Mouse (Mus musculus): ENCODE measurements around the gene Elovl7.

Elovl7 gene

GRCm38 (mm10) chr13:108302957-108303675 is 88.9 kb downstream of the Elovl7 start:
- DNase-seq (ENCODE audit: low spot score): no peak

- DNase-seq (ENCODE audit: low spot score): no peak
Measured at GRCm38 (mm10) chr13:108303841-108304240, 89.6 kb downstream of the Elovl7 start.

- no peak for DNase-seq (ENCODE audit: low spot score)
Measured at GRCm38 (mm10) chr13:108304680-108305079, 90.5 kb downstream of the Elovl7 start.

GRCm38 (mm10) chr13:108315702-108316486 is 101.7 kb downstream of the Elovl7 start, which contains the start of gene Depdc1b:
TSS of gene Depdc1b (plus strand) at chr13:108316332.
- DNase-seq (ENCODE audit: low spot score): peak; percentile 89

GRCm38 (mm10) chr13:108316487-108316903 is 102.3 kb downstream of the Elovl7 start:
- DNase-seq (ENCODE audit: low spot score): no peak

- no peak for DNase-seq (ENCODE audit: low spot score)
Measured at GRCm38 (mm10) chr13:108317414-108317813, 103.2 kb downstream of the Elovl7 start.

GRCm38 (mm10) chr13:108319028-108319427 is 104.8 kb downstream of the Elovl7 start:
- no peak for DNase-seq (ENCODE audit: low spot score)

- DNase-seq (ENCODE audit: low spot score): no peak
Measured at GRCm38 (mm10) chr13:108320216-108320615, 106.0 kb downstream of the Elovl7 start.

- no peak for DNase-seq (ENCODE audit: low spot score)
Measured at GRCm38 (mm10) chr13:108322466-108322865, 108.3 kb downstream of the Elovl7 start.

- no peak for DNase-seq (ENCODE audit: low spot score)
Measured at GRCm38 (mm10) chr13:108323317-108323716, 109.1 kb downstream of the Elovl7 start.

GRCm38 (mm10) chr13:108323866-108324829 is 109.9 kb downstream of the Elovl7 start:
- no peak for DNase-seq (ENCODE audit: low spot score)

- DNase-seq (ENCODE audit: low spot score): no peak
Measured at GRCm38 (mm10) chr13:108325871-108326270, 111.7 kb downstream of the Elovl7 start.

GRCm38 (mm10) chr13:108326351-108326750 is 112.1 kb downstream of the Elovl7 start:
- DNase-seq (ENCODE audit: low spot score): no peak

- DNase-seq (ENCODE audit: low spot score): no peak
Measured at GRCm38 (mm10) chr13:108327047-108327446, 112.8 kb downstream of the Elovl7 start.

- DNase-seq (ENCODE audit: low spot score): no peak
Measured at GRCm38 (mm10) chr13:108328406-108329180, 114.4 kb downstream of the Elovl7 start.

- DNase-seq (ENCODE audit: low spot score): peak; percentile 37
Measured at GRCm38 (mm10) chr13:108329693-108330092, 115.5 kb downstream of the Elovl7 start.

Data from adipocyte (in vitro differentiated cells).